Mouse (Mus musculus) cerebellum, adult 2 months (tissue): ENCODE measurements around the gene Tmtc4.

Source experiments
- CTCF ChIP-seq: fragments of 200-500 bp; IDR thresholded peaks from 2 replicates; pipeline ENCODE4 v1.5.1; 2011; ENCODE audit warnings: low read depth, mild to moderate bottlenecking, control low read depth, low read length, moderate library complexity, borderline replicate concordance; ENCODE audit not compliant: insufficient read depth
- POLR2A ChIP-seq: fragments of 200-500 bp; IDR thresholded peaks from 2 replicates; pipeline ENCODE4 v1.6.1; 2011; ENCODE audit warnings: low read length, control low read depth, borderline replicate concordance; ENCODE audit not compliant: insufficient read depth

DNA sequence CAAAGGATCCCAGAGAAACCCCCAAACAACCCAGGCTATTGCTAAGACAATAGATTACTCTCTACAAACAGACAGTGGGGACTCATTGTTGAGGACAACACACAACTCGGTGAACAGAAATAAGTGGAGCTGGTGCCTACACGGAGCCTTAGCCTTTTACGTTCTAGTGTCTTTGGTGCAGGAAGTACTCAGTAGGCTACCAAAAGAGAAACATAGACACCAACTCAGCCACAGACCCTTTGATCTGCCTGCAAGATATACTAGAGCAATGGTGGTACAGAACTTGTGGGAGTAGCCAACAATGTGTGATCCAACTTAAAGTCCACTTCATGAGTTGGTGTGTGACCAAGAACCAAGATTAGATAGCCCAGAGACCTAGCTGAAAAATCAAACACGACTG is 75.8 kb downstream of the Tmtc4 start:
- no peak for TF ChIP-seq CTCF
- no peak for TF ChIP-seq POLR2A
